Comparison of ENCODE assay signal across 11 mouse cellular contexts in the genomic region with DNA sequence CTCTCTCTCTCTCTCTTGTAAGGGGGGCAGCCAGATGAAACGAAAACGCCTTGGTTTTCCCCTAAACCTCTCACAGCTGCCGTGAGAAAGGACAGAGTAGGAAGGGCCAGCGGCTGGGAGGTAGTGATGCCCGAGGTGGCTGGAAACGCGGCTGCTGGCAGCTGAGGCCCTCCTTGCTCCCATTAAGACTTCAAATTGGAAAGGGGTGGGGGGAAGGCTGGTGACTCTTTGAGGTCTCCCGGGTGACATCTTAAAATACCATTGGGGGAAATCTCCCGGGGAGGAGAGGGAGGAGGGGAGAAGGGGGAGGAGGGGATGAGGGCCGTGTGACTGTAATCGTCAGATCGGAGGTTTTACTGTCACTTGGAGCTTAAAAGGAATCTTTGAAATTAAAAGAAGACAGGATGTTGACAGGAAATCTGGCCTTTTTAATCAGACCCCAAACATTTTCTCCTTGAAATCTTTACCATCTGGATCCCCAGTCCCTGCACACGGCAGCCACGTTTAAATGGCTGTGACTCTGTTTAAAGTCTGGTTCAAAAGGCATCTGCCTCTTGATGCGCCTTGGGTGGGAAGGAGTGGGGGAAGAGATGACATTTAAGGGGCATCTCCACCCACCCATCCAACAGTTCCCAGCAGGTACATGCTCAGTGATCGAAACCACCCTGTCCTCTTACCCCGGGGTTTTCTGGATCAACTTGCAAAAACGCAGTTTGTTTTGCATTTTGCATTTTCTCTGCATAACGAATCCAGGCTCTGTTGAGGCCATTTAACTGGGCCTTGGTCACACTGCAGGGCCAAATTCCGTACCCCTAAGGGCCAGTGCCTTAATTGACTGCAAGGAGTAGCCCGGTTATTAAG. TPM values are rescaled to one million over a fixed set of nuclear protein-coding genes. Genes with fewer than 3 reads are reported as not detected.
A peak's percentile ranks its signal among the peaks of the same experiment; 100 is the strongest.
DNase-seq lines count a peak whose midpoint lies in the region; ATAC-seq and TF ChIP-seq lines count a peak whose summit lies in the region.
"Had no signal": no experiment of that assay in that cellular context is flagged by ENCODE, and none has a peak within 500 bp of the region (broad histone marks: within the 10 kb centered on the region; RNA-seq: fewer than 3 reads in every experiment).

No protein-coding gene starts in this region.

- WGBS in limb, embryonic 11.5 days = 1% methylated on average over 21 of the region's 21 CpGs

- peaks cover 93% of the 10 kb centered on the region for H3K4me1 ChIP-seq in megakaryocyte, embryonic 14.5 days
- H3K4me1 ChIP-seq in limb, embryonic 11.5 days (ENCODE audit: control insufficient read depth, insufficient read depth, low read length) = peaks cover 49% of the 10 kb centered on the region

- no peak for TF ChIP-seq POLR2A in brain, embryonic 14.5 days (IDR thresholded peaks at IDR 0.05; ENCODE audit: borderline replicate concordance, extremely low read depth, insufficient read depth, insufficient read length, poor library complexity, severe bottlenecking)

- ATAC-seq in megakaryocyte, adult 5-6 weeks (ENCODE audit: poor library complexity, severe bottlenecking) = no peak
- ATAC-seq in limb, embryonic 11.5 days (ENCODE audit: insufficient number of reproducible peaks, low FRiP score, low TSS enrichment, low read depth) = no peak
- ATAC-seq: forebrain, embryonic 16.5 days had no signal

- H3K27ac ChIP-seq in limb, embryonic 11.5 days (replicated peaks; ENCODE audit: low read depth, low read length) = no peak overlapping the region

- H3K9ac ChIP-seq in limb, embryonic 11.5 days (ENCODE audit: low read length) = no peak overlapping the region

- DNase-seq in brain, embryonic 14.5 days (ENCODE audit: low read depth) = peak; percentile 61
- peak; percentile 63 for DNase-seq in limb, embryonic 11.5 days (ENCODE audit: low spot score)
- DNase-seq in telencephalon, adult 2 months (ENCODE audit: low read depth, low spot score) = peak; percentile 10
- no peak for DNase-seq in frontal cortex, adult 2 months (ENCODE audit: extremely low spot score in 1 of 2, low spot score in 1 of 2)
- no peak for DNase-seq in ovary, postnatal 36 days (ENCODE audit: low spot score)
- DNase-seq: adrenal gland, postnatal 14 days; kidney, adult 11 months had no signal

- H3K4me3 ChIP-seq in megakaryocyte, embryonic 14.5 days (replicated peaks) = peak overlapping the region; percentile 96
- no peak overlapping the region for H3K4me3 ChIP-seq in limb, embryonic 11.5 days (ENCODE audit: low read depth, low read length)

- H3K4me2 ChIP-seq in limb, embryonic 11.5 days (ENCODE audit: low read depth, severe bottlenecking) = no peak overlapping the region

- no peaks in the 10 kb centered on the region for H3K9me3 ChIP-seq in megakaryocyte, embryonic 14.5 days
- no peaks in the 10 kb centered on the region for H3K9me3 ChIP-seq in limb, embryonic 11.5 days (ENCODE audit: control insufficient read depth, low read length)

- H3K27me3 ChIP-seq in megakaryocyte, embryonic 14.5 days (replicated peaks) = no peaks in the 10 kb centered on the region
- peaks cover 97% of the 10 kb centered on the region for H3K27me3 ChIP-seq in limb, embryonic 11.5 days (ENCODE audit: control insufficient read depth, insufficient read depth, low read length)

- TF ChIP-seq CTCF in brain, embryonic 14.5 days (IDR thresholded peaks at IDR 0.05; ENCODE audit: borderline replicate concordance, extremely low read depth, insufficient read depth, insufficient read length) = no peak

- H3K36me3 ChIP-seq in megakaryocyte, embryonic 14.5 days (replicated peaks; ENCODE audit: low read length) = peaks cover 67% of the 10 kb centered on the region
- no peaks in the 10 kb centered on the region for H3K36me3 ChIP-seq in limb, embryonic 11.5 days (ENCODE audit: control insufficient read depth, insufficient read depth, low read length)

RNA-seq across cellular contexts. Expression of a gene that starts 33.9 kb away (rescaled TPM):
- polyA plus RNA-seq in megakaryocyte, embryonic 14.5 days (2012; ENCODE audit: insufficient read depth, low replicate concordance) = 128 and 414 TPM in 2 replicates
- total RNA-seq in megakaryocyte, adult 5-6 weeks (2015) = 18.1 and 20.8 TPM in 2 replicates
- 4.3 and 6.5 TPM in 2 replicates for total RNA-seq in megakaryocyte, adult 5-6 weeks (2017)
- polyA plus RNA-seq in brain, embryonic 14.5 days (2012; rRNA removed) = 0.40 and 0.64 TPM in 2 replicates
- polyA plus RNA-seq in limb, embryonic 11.5 days (2014; fragmentation: Nextera tagmentation; extraction: Ambion mirVana) = 0.57 and 0.61 TPM in 2 replicates
- polyA plus RNA-seq in frontal cortex, adult 2 months (2012; rRNA removed) = 0.69 TPM in 1 of 2 replicates, not detected in the other
- total RNA-seq: left cerebral cortex, postnatal 36 days had no signal
- polyA plus RNA-seq: forebrain, embryonic 16.5 days had no signal

Comparison
In these comparisons a context has a peak if more than half of its experiments do, and no peak if none do; other contexts are left out.
1. DNase-seq: peak in brain, embryonic 14.5 days (single experiment), limb, embryonic 11.5 days (single experiment) and telencephalon, adult 2 months (single experiment); none in frontal cortex, adult 2 months (0 of 2) and ovary, postnatal 36 days (single experiment).
2. RNA of a gene that starts 33.9 kb away (polyA plus RNA-seq): 128 to 414 TPM in megakaryocyte, embryonic 14.5 days; 0.57 to 0.61 TPM in limb, embryonic 11.5 days, 0.40 to 0.64 TPM in brain, embryonic 14.5 days and 0.69 TPM in frontal cortex, adult 2 months; every median in the first group is over 10 times any median in the second.